Mouse (Mus musculus) adrenal gland, postnatal 14 days (tissue): ENCODE data around the gene Uqcr11. TPM values are rescaled to one million over a fixed set of nuclear protein-coding genes. Genes with fewer than 3 reads are reported as not detected.

Experiments
- DNase-seq: peaks from one replicate; pipeline ENCODE4 v3.0.0; 2021; ENCODE audit warnings: mixed read lengths
- microRNA-seq, 2 experiments: library from miRNA; unstranded; fragments of <30 nt; microRNA quantifications; one replicate each; pipeline ENCODE4 v1.2.0; 2021
- total RNA-seq: library from RNA; stranded (reverse); gene quantifications from 2 replicates; pipeline ENCODE4 v1.2.3, GENCODE M21; 2021

The Uqcr11 gene
- total RNA-seq, 1 experiment from 2014 or later, result 1,202 TPM

GRCm38 (mm10) chr10:80376160-80376559, 30.5 kb downstream of the Uqcr11 start:
- peak; percentile 96 for DNase-seq

DNA sequence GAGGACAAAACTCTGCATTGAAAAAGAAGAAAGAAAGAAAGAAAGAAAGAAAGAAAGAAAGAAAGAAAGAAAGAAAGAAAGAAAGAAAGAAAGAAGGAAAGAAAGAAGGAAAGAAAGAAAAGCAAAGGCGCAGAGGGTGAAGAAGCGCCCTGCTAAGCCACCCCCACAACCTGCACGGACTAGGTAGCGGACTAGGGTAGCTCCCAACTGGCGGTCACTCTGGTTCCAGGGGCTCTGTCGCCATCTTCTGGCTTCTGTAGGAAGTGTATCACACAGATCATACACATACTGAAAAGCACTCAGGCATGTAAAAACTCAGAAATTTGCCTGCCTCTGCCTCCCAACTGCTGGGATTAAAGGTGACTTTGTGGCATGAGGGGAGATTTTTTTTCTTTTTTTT, 32.6 kb downstream of the Uqcr11 start:
- peak; percentile 88 for DNase-seq

DNA sequence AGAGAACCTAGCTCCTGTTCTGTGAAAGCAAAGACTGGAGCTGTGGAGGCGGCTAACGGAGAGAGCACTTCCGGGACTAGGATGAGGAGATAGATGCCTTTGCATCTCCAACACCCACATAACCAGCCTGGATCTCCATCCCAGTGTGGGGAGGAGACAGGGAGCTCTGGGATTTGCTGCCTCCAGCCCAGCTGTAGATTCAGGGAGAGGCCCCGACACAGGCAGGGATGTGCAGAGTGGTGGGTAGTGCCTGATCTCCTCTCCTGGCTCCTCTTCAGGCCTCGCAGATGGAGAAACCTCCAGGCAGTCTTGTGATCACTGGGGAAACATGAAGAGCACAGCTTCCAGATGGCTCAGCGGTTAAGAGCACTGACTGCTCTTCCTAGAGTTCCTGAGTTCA, 33.9 kb downstream of the Uqcr11 start:
- DNase-seq, result no peak

- DNase-seq, result no peak
Observed at GRCm38 (mm10) chr10:80371983-80372382, 34.6 kb downstream of the Uqcr11 start.

DNA sequence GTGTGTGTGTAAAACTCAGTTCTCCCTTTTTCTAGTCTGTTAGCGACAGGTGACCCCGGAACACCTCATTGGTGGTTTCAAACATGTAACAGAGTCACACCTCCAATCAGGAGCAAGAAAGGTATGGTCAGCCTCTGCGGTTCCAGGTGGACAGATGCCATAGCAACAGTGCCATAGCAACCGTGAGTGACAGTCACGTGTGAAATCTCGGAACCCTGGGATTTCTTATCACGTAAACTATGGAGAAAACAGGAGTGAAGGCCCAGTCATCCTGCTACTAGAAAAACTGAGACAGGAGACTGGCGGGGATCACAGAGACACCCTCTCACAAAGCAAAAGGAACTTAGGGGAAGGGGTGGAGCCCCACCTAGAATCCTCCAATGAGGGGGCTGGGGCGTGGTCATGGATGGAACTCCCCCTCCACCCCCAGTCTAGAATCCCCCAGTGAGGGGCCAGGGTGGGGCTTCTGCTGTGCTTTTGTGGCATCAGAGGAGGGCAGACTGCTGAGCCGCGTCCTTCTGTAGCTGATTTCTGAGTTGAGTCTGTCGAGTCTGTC, 35.1 kb downstream of the Uqcr11 start:
- DNase-seq, result peak; percentile 82

- no peak for DNase-seq
Observed at GRCm38 (mm10) chr10:80369995-80370747, 36.5 kb downstream of the Uqcr11 start.

GRCm38 (mm10) chr10:80368392-80368791, 38.2 kb downstream of the Uqcr11 start:
- DNase-seq, result no peak

GRCm38 (mm10) chr10:80367954-80368353, 38.7 kb downstream of the Uqcr11 start:
- DNase-seq, result peak; percentile 40

GRCm38 (mm10) chr10:80365736-80366135, 40.9 kb downstream of the Uqcr11 start:
- no peak for DNase-seq

DNA sequence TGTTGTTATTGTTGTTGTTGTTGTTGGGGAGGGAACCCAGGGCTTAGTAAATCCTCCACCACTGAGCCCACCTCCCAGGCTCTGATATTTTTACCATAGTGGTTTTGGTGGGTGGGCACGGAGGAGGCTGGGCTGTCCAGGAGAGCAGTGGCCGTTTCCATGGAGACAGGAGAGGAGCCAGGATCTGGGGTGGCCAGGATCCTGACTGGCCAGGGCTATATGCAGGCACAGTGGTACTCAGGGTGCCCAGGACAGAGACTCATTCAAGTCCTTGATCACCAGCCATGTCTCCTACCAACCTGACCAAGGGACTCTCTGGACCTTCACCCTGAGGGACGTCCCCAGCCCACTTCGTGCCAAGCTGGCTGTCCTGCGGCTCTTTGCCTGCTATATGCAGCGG, 42.9 kb downstream of the Uqcr11 start:
- no peak for DNase-seq

DNA sequence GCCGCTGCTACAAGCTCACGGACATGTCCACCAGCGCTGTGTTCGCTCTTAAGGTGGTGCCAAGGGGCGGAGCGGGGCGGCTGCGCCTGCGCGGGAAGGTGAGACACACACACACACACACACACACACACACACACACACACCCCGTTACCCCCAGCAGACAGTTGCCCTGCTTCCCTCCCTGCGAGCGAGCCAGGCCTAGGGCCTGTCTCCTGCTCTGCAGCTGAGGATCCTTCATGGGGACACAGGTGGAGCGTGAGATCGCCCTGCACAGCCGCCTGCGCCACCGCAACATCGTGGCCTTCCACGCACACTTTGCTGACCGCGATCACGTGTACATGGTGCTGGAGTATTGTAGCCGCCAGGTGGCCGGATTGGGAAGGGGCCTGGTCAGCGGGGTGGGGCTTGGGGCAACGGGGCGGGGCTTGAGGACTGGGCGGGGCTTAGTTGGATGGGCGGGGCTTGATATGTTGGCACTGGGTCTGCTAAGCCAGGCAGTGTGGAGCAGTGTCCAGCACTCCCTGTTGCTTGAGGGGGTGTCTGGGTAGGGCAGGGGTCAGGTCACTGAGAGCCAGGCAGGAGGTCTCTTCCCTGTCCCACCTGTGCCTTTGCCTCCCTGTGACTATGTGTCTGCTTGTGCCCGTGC, 48.5 kb downstream of the Uqcr11 start:
- peak; percentile 66 for DNase-seq

GRCm38 (mm10) chr10:80357336-80357735, 49.3 kb downstream of the Uqcr11 start:
- no peak for DNase-seq

GRCm38 (mm10) chr10:80356737-80357136, 49.9 kb downstream of the Uqcr11 start:
- DNase-seq, result no peak

- DNase-seq, result no peak
Observed at GRCm38 (mm10) chr10:80356001-80356682, 50.5 kb downstream of the Uqcr11 start, which contains the start of gene Plk5. TSS of gene Plk5 (plus strand) at chr10:80356459.

DNA sequence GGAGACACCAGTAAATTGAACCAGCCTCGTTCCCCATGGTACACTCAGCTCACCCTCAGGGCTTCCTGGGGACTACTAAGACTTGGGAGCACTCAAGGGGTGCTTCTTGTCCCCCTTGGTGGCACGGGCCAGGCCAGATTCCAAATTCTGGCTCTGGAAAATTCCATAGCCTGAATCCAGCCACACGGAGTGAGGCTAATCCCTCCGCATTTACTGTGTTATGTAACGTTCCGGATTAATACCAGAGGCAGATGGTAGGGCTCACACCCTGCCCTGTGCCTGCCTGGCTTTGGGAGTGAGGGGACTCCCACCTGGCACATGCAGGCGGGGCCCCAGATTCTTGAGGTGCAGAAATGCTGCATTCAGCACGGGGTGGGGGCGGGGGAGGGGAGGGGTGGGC, 51.2 kb downstream of the Uqcr11 start:
- DNase-seq, result no peak

Small RNAs within 50 kb of the gene (microRNA-seq; reads per million reads assigned to microRNA genes)
- 0 reads per million in 2 experiments for gene Gm22721

Other genes starting within 250 kb of the Uqcr11 start
- gene Cirbp, start 240.8 kb downstream of the Uqcr11 start, total RNA-seq, result 67.6 and 106 TPM in 2 replicates
- gene 1600002K03Rik, start 233.9 kb downstream of the Uqcr11 start, total RNA-seq, result 8.6 and 9.5 TPM in 2 replicates
- gene Efna2, start 227.3 kb downstream of the Uqcr11 start, total RNA-seq, result 3.1 and 3.9 TPM in 2 replicates
- gene Mum1, start 180.4 kb downstream of the Uqcr11 start, total RNA-seq, result 23.8 and 29.9 TPM in 2 replicates
- 426 and 463 TPM in 2 replicates for gene Ndufs7, start 157.7 kb downstream of the Uqcr11 start, total RNA-seq
- 138 and 192 TPM in 2 replicates for gene Gamt, start 145.8 kb downstream of the Uqcr11 start, total RNA-seq
- gene Dazap1, start 145.3 kb downstream of the Uqcr11 start, total RNA-seq, result 92.9 and 115 TPM in 2 replicates
- gene Rps15, start 114.4 kb downstream of the Uqcr11 start, total RNA-seq, result 1,072 and 1,285 TPM in 2 replicates
- gene Apc2, start 110.9 kb downstream of the Uqcr11 start, total RNA-seq, result 1.5 and 4.4 TPM in 2 replicates
- 26.9 and 27.9 TPM in 2 replicates for gene 2310011J03Rik, start 86.3 kb downstream of the Uqcr11 start, total RNA-seq
- gene Pcsk4, start 77.3 kb downstream of the Uqcr11 start, total RNA-seq, result 3.9 and 4.7 TPM in 2 replicates
- gene Reep6, start 76.9 kb downstream of the Uqcr11 start, total RNA-seq, result 16.0 and 45.2 TPM in 2 replicates
- gene Adamtsl5, start 58.4 kb downstream of the Uqcr11 start, total RNA-seq, result 8.4 and 10.9 TPM in 2 replicates
- 0.30 and 0.44 TPM in 2 replicates for gene Plk5, start 50.4 kb downstream of the Uqcr11 start, total RNA-seq
- 21.8 and 22.8 TPM in 2 replicates for gene Mex3d, start 19.2 kb downstream of the Uqcr11 start, total RNA-seq
- gene Mbd3, start 7.3 kb downstream of the Uqcr11 start, total RNA-seq, result 106 and 116 TPM in 2 replicates
- 54.4 and 61.8 TPM in 2 replicates for gene Tcf3, start 26.8 kb upstream of the Uqcr11 start, total RNA-seq
- gene Onecut3, start 88.0 kb upstream of the Uqcr11 start, total RNA-seq, result not detected in 2 replicates
- gene Atp8b3, start 132.3 kb upstream of the Uqcr11 start, total RNA-seq, result 0.19 TPM in 2 replicates
- 40.9 and 46.4 TPM in 2 replicates for gene Rexo1, start 154.7 kb upstream of the Uqcr11 start, total RNA-seq
- 10.1 and 11.6 TPM in 2 replicates for gene Klf16, start 170.5 kb upstream of the Uqcr11 start, total RNA-seq
- 97.7 and 98.7 TPM in 2 replicates for gene Abhd17a, start 183.5 kb upstream of the Uqcr11 start, total RNA-seq
- 44.2 and 50.5 TPM in 2 replicates for gene Scamp4, start 196.0 kb upstream of the Uqcr11 start, total RNA-seq
- 3.1 and 4.9 TPM in 2 replicates for gene Adat3, start 196.1 kb upstream of the Uqcr11 start, total RNA-seq
- gene Gm49322, start 199.2 kb upstream of the Uqcr11 start, total RNA-seq, result 1.6 and 2.5 TPM in 2 replicates
- 105 and 108 TPM in 2 replicates for gene Csnk1g2, start 216.0 kb upstream of the Uqcr11 start, total RNA-seq